Mouse (Mus musculus): Measurements from ENCODE around the gene Dph2. TPM values are rescaled to one million over a fixed set of nuclear protein-coding genes. Genes with fewer than 3 reads are reported as not detected.

Gene Dph2
- polyA plus RNA-seq, 1 experiment from 2014 or later, result 10.6 TPM

- Histone ChIP-seq H3K36me3 (ENCODE audit: control insufficient read depth, insufficient read depth, low read length) (peaks cover 65% of the 10 kb centered on the region), H3K27me3 (ENCODE audit: control insufficient read depth, insufficient read depth, low read length) (no peaks in the 10 kb centered on the region), H3K9me3 (ENCODE audit: control insufficient read depth, low read length) (no peaks in the 10 kb centered on the region), H3K4me1 (ENCODE audit: control insufficient read depth in 2 of 2, insufficient read depth in 2 of 2, low read length in 2 of 2) (peaks cover 6 to 10% of the 10 kb centered on the region in 2 experiments; a peak in 3 of 4 replicates), H3K9ac (ENCODE audit: low read length) (no peak overlapping the region), H3K27ac (replicated peaks in 1 of 2; ENCODE audit: control insufficient read depth in 1 of 2, insufficient read depth in 1 of 2, low read depth in 2 of 2, low read length in 2 of 2) (no peak overlapping the region), H3K4me3 (ENCODE audit: control insufficient read depth in 1 of 2, insufficient read depth in 1 of 2, low read depth in 1 of 2, low read length in 2 of 2) (no peak overlapping the region), H3K4me2 (ENCODE audit: low read length) (no peak overlapping the region)
- ATAC-seq (ENCODE audit: insufficient number of reproducible peaks, insufficient read depth, low FRiP score, low read depth), result no peak
- WGBS, result 90% methylated on average over 8 of the region's 8 CpGs
These were observed 2.8 kb upstream of the Dph2 start for GRCm38 (mm10) chr4:117894601-117895000.

- Histone ChIP-seq H3K36me3 (ENCODE audit: control insufficient read depth, insufficient read depth, low read length) (peaks cover 64% of the 10 kb centered on the region), H3K9me3 (ENCODE audit: control insufficient read depth, low read length) (no peaks in the 10 kb centered on the region), H3K27me3 (ENCODE audit: control insufficient read depth, insufficient read depth, low read length) (no peaks in the 10 kb centered on the region), H3K4me1 (ENCODE audit: control insufficient read depth in 2 of 2, insufficient read depth in 2 of 2, low read length in 2 of 2) (peaks cover 6 to 10% of the 10 kb centered on the region in 2 experiments; a peak in 3 of 4 replicates), H3K4me3 (ENCODE audit: control insufficient read depth in 1 of 2, insufficient read depth in 1 of 2, low read depth in 1 of 2, low read length in 2 of 2) (no peak overlapping the region), H3K9ac (ENCODE audit: low read length) (no peak overlapping the region), H3K27ac (replicated peaks in 1 of 2; ENCODE audit: control insufficient read depth in 1 of 2, insufficient read depth in 1 of 2, low read depth in 2 of 2, low read length in 2 of 2) (no peak overlapping the region), H3K4me2 (ENCODE audit: low read length) (no peak overlapping the region)
- 14% methylated on average over 9 of the region's 9 CpGs for WGBS
- no peak for ATAC-seq (ENCODE audit: insufficient number of reproducible peaks, insufficient read depth, low FRiP score, low read depth)
These were observed 1.5 kb upstream of the Dph2 start for GRCm38 (mm10) chr4:117893376-117893775.

- Histone ChIP-seq H3K4me3 (ENCODE audit: control insufficient read depth in 1 of 2, insufficient read depth in 1 of 2, low read depth in 1 of 2, low read length in 2 of 2) (0 out of 4 replicates have a peak overlapping the region, but pooled peaks of 1 of the 2 experiments have one; percentile 72), H3K9ac (ENCODE audit: low read length) (no peak overlapping the region), H3K4me2 (ENCODE audit: low read length) (peak overlapping the region; percentile 75; the same call in 1 of the 2 replicates), H3K27me3 (ENCODE audit: control insufficient read depth, insufficient read depth, low read length) (no peaks in the 10 kb centered on the region), H3K36me3 (ENCODE audit: control insufficient read depth, insufficient read depth, low read length) (peaks cover 40% of the 10 kb centered on the region), H3K9me3 (ENCODE audit: control insufficient read depth, low read length) (no peaks in the 10 kb centered on the region), H3K27ac (replicated peaks in 1 of 2; ENCODE audit: control insufficient read depth in 1 of 2, insufficient read depth in 1 of 2, low read depth in 2 of 2, low read length in 2 of 2) (no peak overlapping the region), H3K4me1 (ENCODE audit: control insufficient read depth in 2 of 2, insufficient read depth in 2 of 2, low read length in 2 of 2) (peaks cover 14 to 17% of the 10 kb centered on the region in 2 experiments)
- ATAC-seq (ENCODE audit: insufficient number of reproducible peaks, insufficient read depth, low FRiP score, low read depth), result no peak
- 91% methylated on average over 8 of the region's 8 CpGs for WGBS
These were observed 1.1 kb downstream of the Dph2 start for GRCm38 (mm10) chr4:117890750-117891149.

GRCm38 (mm10) chr4:117890031-117890430 is 1.8 kb downstream of the Dph2 start:
- WGBS, result 89% methylated on average over 14 of the region's 14 CpGs
- Histone ChIP-seq H3K9ac (ENCODE audit: low read length) (no peak overlapping the region), H3K4me3 (ENCODE audit: control insufficient read depth in 1 of 2, insufficient read depth in 1 of 2, low read depth in 1 of 2, low read length in 2 of 2) (no peak overlapping the region), H3K27me3 (ENCODE audit: control insufficient read depth, insufficient read depth, low read length) (no peaks in the 10 kb centered on the region), H3K9me3 (ENCODE audit: control insufficient read depth, low read length) (no peaks in the 10 kb centered on the region), H3K36me3 (ENCODE audit: control insufficient read depth, insufficient read depth, low read length) (peaks cover 40% of the 10 kb centered on the region), H3K4me1 (ENCODE audit: control insufficient read depth in 2 of 2, insufficient read depth in 2 of 2, low read length in 2 of 2) (peaks cover 14 to 17% of the 10 kb centered on the region in 2 experiments), H3K27ac (replicated peaks in 1 of 2; ENCODE audit: control insufficient read depth in 1 of 2, insufficient read depth in 1 of 2, low read depth in 2 of 2, low read length in 2 of 2) (no peak overlapping the region), H3K4me2 (ENCODE audit: low read length) (no peak overlapping the region)
- ATAC-seq (ENCODE audit: insufficient number of reproducible peaks, insufficient read depth, low FRiP score, low read depth), result no peak

GRCm38 (mm10) chr4:117889471-117889870 is 2.4 kb downstream of the Dph2 start:
- Histone ChIP-seq H3K9ac (ENCODE audit: low read length) (no peak overlapping the region), H3K27me3 (ENCODE audit: control insufficient read depth, insufficient read depth, low read length) (no peaks in the 10 kb centered on the region)
- WGBS, result 82% methylated on average over 15 of the region's 15 CpGs

GRCm38 (mm10) chr4:117887920-117888319 is 3.9 kb downstream of the Dph2 start:
- no peaks in the 10 kb centered on the region for H3K27me3 ChIP-seq (ENCODE audit: control insufficient read depth, insufficient read depth, low read length)
- H3K9me3 ChIP-seq (ENCODE audit: control insufficient read depth, low read length), result no peaks in the 10 kb centered on the region
- peaks cover 41% of the 10 kb centered on the region for H3K36me3 ChIP-seq (ENCODE audit: control insufficient read depth, insufficient read depth, low read length)
- peaks cover 14 to 20% of the 10 kb centered on the region in 2 experiments for H3K4me1 ChIP-seq (ENCODE audit: control insufficient read depth in 2 of 2, insufficient read depth in 2 of 2, low read length in 2 of 2)
- no peak overlapping the region for H3K27ac ChIP-seq (replicated peaks in 1 of 2; ENCODE audit: control insufficient read depth in 1 of 2, insufficient read depth in 1 of 2, low read depth in 2 of 2, low read length in 2 of 2)
- peak overlapping the region; percentile 89; the same call in 1 of the 2 replicates for H3K4me2 ChIP-seq (ENCODE audit: low read length)
- H3K9ac ChIP-seq (ENCODE audit: low read length), result no peak overlapping the region
- WGBS, result 68% methylated on average over 2 of the region's 2 CpGs
- H3K4me3 ChIP-seq (ENCODE audit: control insufficient read depth in 1 of 2, insufficient read depth in 1 of 2, low read depth in 1 of 2, low read length in 2 of 2), result peak overlapping the region in 1 of 2 experiments; percentile 87; a peak in 2 of 4 replicates
- no peak for ATAC-seq (ENCODE audit: insufficient number of reproducible peaks, insufficient read depth, low FRiP score, low read depth)

More at GRCm38 (mm10) chr4:117889471-117889870, 2.4 kb downstream of the Dph2 start:
- ATAC-seq (ENCODE audit: insufficient number of reproducible peaks, insufficient read depth, low FRiP score, low read depth), result no peak
- Histone ChIP-seq H3K4me2 (ENCODE audit: low read length) (no peak overlapping the region), H3K9me3 (ENCODE audit: control insufficient read depth, low read length) (no peaks in the 10 kb centered on the region), H3K4me3 (ENCODE audit: control insufficient read depth in 1 of 2, insufficient read depth in 1 of 2, low read depth in 1 of 2, low read length in 2 of 2) (no peak overlapping the region), H3K27ac (replicated peaks in 1 of 2; ENCODE audit: control insufficient read depth in 1 of 2, insufficient read depth in 1 of 2, low read depth in 2 of 2, low read length in 2 of 2) (no peak overlapping the region), H3K36me3 (ENCODE audit: control insufficient read depth, insufficient read depth, low read length) (peaks cover 42% of the 10 kb centered on the region), H3K4me1 (ENCODE audit: control insufficient read depth in 2 of 2, insufficient read depth in 2 of 2, low read length in 2 of 2) (peaks cover 14 to 17% of the 10 kb centered on the region in 2 experiments)

- Histone ChIP-seq H3K27ac (replicated peaks in 1 of 2; ENCODE audit: control insufficient read depth in 1 of 2, insufficient read depth in 1 of 2, low read depth in 2 of 2, low read length in 2 of 2) (no peak within 1 kb of the TSS), H3K9ac (ENCODE audit: low read length) (peak within 1 kb of the TSS; percentile 89), H3K9me3 (ENCODE audit: control insufficient read depth, low read length) (no peaks in the 10 kb centered on the region), H3K36me3 (ENCODE audit: control insufficient read depth, insufficient read depth, low read length) (peaks cover 41% of the 10 kb centered on the region), H3K4me2 (ENCODE audit: low read length) (peak within 1 kb of the TSS; percentile 89), H3K27me3 (ENCODE audit: control insufficient read depth, insufficient read depth, low read length) (no peaks in the 10 kb centered on the region), H3K4me3 (ENCODE audit: control insufficient read depth in 1 of 2, insufficient read depth in 1 of 2, low read depth in 1 of 2, low read length in 2 of 2) (peak within 1 kb of the TSS; percentile 87 to 98), H3K4me1 (ENCODE audit: control insufficient read depth in 2 of 2, insufficient read depth in 2 of 2, low read length in 2 of 2) (peaks cover 13 to 18% of the 10 kb centered on the region in 2 experiments)
- ATAC-seq (ENCODE audit: insufficient number of reproducible peaks, insufficient read depth, low FRiP score, low read depth), result peak; percentile 82
- WGBS, result 1% methylated on average over 37 of the region's 37 CpGs
These were observed 4.7 kb downstream of the Dph2 start, which contains the start of gene Atp6v0b for GRCm38 (mm10) chr4:117887133-117887532. Gene Atp6v0b, minus strand, starts transcription at chr4:117887333.

- H3K4me3 ChIP-seq (ENCODE audit: control insufficient read depth in 1 of 2, insufficient read depth in 1 of 2, low read depth in 1 of 2, low read length in 2 of 2), result peak overlapping the region; percentile 87 to 98
- no peaks in the 10 kb centered on the region for H3K9me3 ChIP-seq (ENCODE audit: control insufficient read depth, low read length)
- H3K4me2 ChIP-seq (ENCODE audit: low read length), result peak overlapping the region; percentile 89
- no peak; the same call in 1 of the 2 replicates for ATAC-seq (ENCODE audit: insufficient number of reproducible peaks, insufficient read depth, low FRiP score, low read depth)
- WGBS, result 1% methylated on average over 22 of the region's 24 CpGs
- H3K27ac ChIP-seq (replicated peaks in 1 of 2; ENCODE audit: control insufficient read depth in 1 of 2, insufficient read depth in 1 of 2, low read depth in 2 of 2, low read length in 2 of 2), result no peak overlapping the region
- H3K4me1 ChIP-seq (ENCODE audit: control insufficient read depth in 2 of 2, insufficient read depth in 2 of 2, low read length in 2 of 2), result peaks cover 11 to 17% of the 10 kb centered on the region in 2 experiments
- peak overlapping the region; percentile 89 for H3K9ac ChIP-seq (ENCODE audit: low read length)
- peaks cover 41% of the 10 kb centered on the region for H3K36me3 ChIP-seq (ENCODE audit: control insufficient read depth, insufficient read depth, low read length)
- no peaks in the 10 kb centered on the region for H3K27me3 ChIP-seq (ENCODE audit: control insufficient read depth, insufficient read depth, low read length)
These were observed 5.2 kb downstream of the Dph2 start for GRCm38 (mm10) chr4:117886644-117887043.
